In the genomic region with DNA sequence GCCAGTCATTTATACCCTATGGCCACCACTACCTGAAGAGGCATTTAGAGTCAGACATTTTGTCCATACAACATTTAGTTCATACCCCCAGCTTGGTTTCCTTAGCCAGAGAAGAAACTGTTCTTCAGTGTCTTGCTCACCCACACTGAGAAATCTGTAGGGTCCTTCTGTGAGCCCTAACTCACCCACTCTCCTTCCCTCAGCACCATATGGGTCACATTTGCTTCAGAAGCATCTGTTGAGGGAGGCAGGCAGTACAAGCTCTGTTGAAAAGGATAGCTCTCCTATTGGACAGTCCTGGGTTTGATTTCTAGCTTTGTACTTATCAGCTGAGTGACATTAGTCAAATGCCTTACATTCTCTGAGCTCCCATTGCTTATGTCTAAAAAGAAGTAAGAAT, we compare ENCODE assay signal across 15 mouse cellular contexts.
"Had no signal": no experiment of that assay in that cellular context is flagged by ENCODE, and none has a peak within 500 bp of the region (broad histone marks: within the 10 kb centered on the region; RNA-seq: fewer than 3 reads in every experiment).

No protein-coding gene starts in this region.

- ATAC-seq: midbrain, embryonic 13.5 days; midbrain, embryonic 15.5 days had no signal

- H3K4me3 ChIP-seq: megakaryocyte, embryonic 14.5 days; midbrain, embryonic 13.5 days; midbrain, embryonic 15.5 days; neural tube, embryonic 12.5 days; stomach, embryonic 15.5 days had no signal

- DNase-seq: lung, adult 18-20 months; lung, embryonic 14.5 days; lung, postnatal 14 days; lung, postnatal 36 days; right cerebral cortex, postnatal 14 days; thymus, adult 18-20 months; thymus, postnatal 14 days; thymus, postnatal 36 days had no signal

- H3K27ac ChIP-seq: macrophage; midbrain, embryonic 13.5 days; midbrain, embryonic 15.5 days; neural tube, embryonic 12.5 days; stomach, embryonic 15.5 days; stomach, postnatal 0 days had no signal
